Mouse (Mus musculus) heart, embryonic 15.5 days (tissue): ENCODE measurements around the gene Smad5. TPM values are rescaled to one million over a fixed set of nuclear protein-coding genes. Genes with fewer than 3 reads are reported as not detected.

Experiments
- ATAC-seq: fragments of 200-750 bp; cut with Nextera tagmentation; replicated peaks from 2 replicates; pipeline ENCODE4 v1.8.0; 2017; ENCODE audit warnings: low read depth, moderate TSS enrichment; ENCODE audit not compliant: insufficient number of reproducible peaks, insufficient read depth, low FRiP score
- H3K27ac ChIP-seq: fragments of 300-500 bp; sonication (generic); 2 replicates; pipeline ENCODE4 v1.5.1; 2015; ENCODE audit warnings: mild to moderate bottlenecking, inconsistent platforms
- H3K27me3 ChIP-seq: fragments of 300-500 bp; sonication (generic); 2 replicates; pipeline ENCODE4 v1.6.1; 2015; ENCODE audit warnings: inconsistent platforms
- H3K36me3 ChIP-seq: fragments of 300-500 bp; sonication (generic); 2 replicates; pipeline ENCODE4 v1.6.1; 2015; ENCODE audit warnings: mild to moderate bottlenecking, inconsistent platforms
- H3K4me1 ChIP-seq: fragments of 300-500 bp; sonication (generic); replicated peaks from 2 replicates; pipeline ENCODE4 v1.6.1; 2015; ENCODE audit warnings: inconsistent platforms
- H3K4me2 ChIP-seq: fragments of 300-500 bp; sonication (generic); 2 replicates; pipeline ENCODE4 v1.6.1; 2015; ENCODE audit warnings: inconsistent platforms, mild to moderate bottlenecking, moderate library complexity
- H3K4me3 ChIP-seq: fragments of 300-500 bp; sonication (generic); 2 replicates; pipeline ENCODE4 v1.5.1; 2015; ENCODE audit warnings: mild to moderate bottlenecking, inconsistent platforms
- H3K9ac ChIP-seq: fragments of 300-500 bp; sonication (generic); 2 replicates; pipeline ENCODE4 v1.6.1; 2015; ENCODE audit warnings: mild to moderate bottlenecking, inconsistent platforms
- H3K9me3 ChIP-seq: fragments of 300-500 bp; sonication (generic); replicated peaks from 2 replicates; pipeline ENCODE4 v1.6.1; 2016; ENCODE audit warnings: inconsistent platforms
- WGBS: fragments of 180-500 bp; shearing (Covaris S2); methylation state at CpG from one replicate; pipeline ENCODE4 v1.1.7; 2015; ENCODE audit warnings: mixed read lengths; 5-methylcytosine and 5-hydroxymethylcytosine counted together
- polyA plus RNA-seq: library from polyadenylated mRNA; unstranded; fragments of >200 nt; fragmentation: Nextera tagmentation; extraction: Ambion mirVana; gene quantifications from 2 replicates; pipeline ENCODE4 v1.2.1, GENCODE M21; 2015

The Smad5 gene
- polyA plus RNA-seq, 1 experiment from 2014 or later: 14.7 TPM

DNA sequence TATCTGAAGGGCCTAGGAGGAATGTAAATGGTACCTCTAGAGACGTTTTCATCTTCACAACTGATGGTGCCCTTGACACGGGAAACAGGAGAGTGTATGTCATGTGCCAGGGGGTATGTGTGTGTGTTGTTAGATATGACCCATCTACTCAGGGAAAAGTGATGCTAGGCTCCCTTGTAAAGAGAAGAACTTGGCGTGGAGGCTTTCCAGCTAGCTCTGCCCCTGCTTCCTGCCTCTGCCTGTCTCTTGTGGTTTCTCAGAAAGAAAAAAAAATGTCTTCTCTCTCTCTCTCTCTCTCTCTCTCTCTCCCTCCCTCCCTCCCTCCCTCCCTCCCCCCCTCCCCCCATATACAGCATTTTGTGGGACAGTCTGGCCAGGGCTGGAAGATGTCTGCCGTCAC is 20.9 kb upstream of the Smad5 start:
- no peak for ATAC-seq
- peak overlapping the region; percentile 31 for H3K4me2 ChIP-seq
- no peaks in the 10 kb centered on the region for H3K9me3 ChIP-seq
- 0 out of 2 replicates have a peak, but pooled peaks cover 4% of the 10 kb centered on the region for H3K27me3 ChIP-seq
- 62% methylated on average over 4 of the region's 4 CpGs for WGBS
- peaks cover 30% of the 10 kb centered on the region for H3K4me1 ChIP-seq
- no peak overlapping the region for H3K4me3 ChIP-seq
- H3K36me3 ChIP-seq: no peaks in the 10 kb centered on the region
- H3K27ac ChIP-seq: peak overlapping the region; percentile 43; the same call in 1 of the 2 replicates
- H3K9ac ChIP-seq: no peak overlapping the region

DNA sequence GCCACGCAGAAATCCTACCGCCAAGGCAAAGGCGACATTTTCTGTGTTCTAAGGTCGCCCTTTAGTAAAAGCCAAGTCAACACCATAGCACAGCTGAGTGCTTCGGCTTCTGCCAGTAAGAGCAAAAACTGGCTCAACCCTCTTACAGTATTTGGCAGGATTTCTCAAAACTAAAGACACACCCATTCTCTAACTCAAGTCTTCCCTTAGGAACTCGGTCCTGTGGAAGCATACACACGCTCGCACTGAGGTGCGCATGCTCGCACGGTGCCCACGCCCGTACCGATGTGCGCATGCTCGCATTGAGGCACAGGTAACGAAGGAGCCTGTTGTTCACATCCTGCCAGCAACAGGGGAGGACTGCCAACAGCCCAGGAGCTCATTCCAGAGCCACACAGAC is 20.5 kb upstream of the Smad5 start:
- peaks cover 29% of the 10 kb centered on the region for H3K4me1 ChIP-seq
- peak overlapping the region; percentile 31 for H3K4me2 ChIP-seq
- H3K4me3 ChIP-seq: no peak overlapping the region
- H3K9me3 ChIP-seq: no peaks in the 10 kb centered on the region
- ATAC-seq: no peak
- 69% methylated on average over 17 of the region's 17 CpGs for WGBS
- no peak overlapping the region for H3K9ac ChIP-seq
- peak overlapping the region; percentile 43; the same call in 1 of the 2 replicates for H3K27ac ChIP-seq
- no peaks in the 10 kb centered on the region for H3K36me3 ChIP-seq
- 0 out of 2 replicates have a peak, but pooled peaks cover 4% of the 10 kb centered on the region for H3K27me3 ChIP-seq

DNA sequence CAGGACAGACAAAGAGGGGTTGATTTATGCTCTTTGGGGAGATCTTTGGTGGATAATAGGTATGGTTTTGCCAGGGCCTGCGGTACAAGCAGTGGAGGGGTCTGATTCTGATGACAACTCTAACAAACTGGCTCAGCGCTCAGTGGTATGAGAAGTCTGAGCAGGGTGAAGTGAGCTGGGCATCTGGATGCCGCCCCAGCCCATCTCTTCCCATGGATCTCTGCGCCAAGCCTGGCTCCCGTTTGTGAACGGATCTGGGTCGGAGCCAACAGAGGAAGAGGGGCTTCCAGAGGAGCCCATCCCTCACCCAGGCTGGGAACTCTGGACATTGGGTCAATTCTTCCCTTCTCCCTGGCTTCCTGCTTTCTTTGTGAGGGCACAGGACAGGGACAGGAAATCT is 19.5 kb upstream of the Smad5 start:
- 83% methylated on average over 7 of the region's 7 CpGs for WGBS
- Histone ChIP-seq H3K4me2 (no peak overlapping the region), H3K27me3 (0 out of 2 replicates have a peak, but pooled peaks cover 4% of the 10 kb centered on the region), H3K9me3 (no peaks in the 10 kb centered on the region), H3K4me3 (no peak overlapping the region), H3K9ac (no peak overlapping the region), H3K4me1 (peaks cover 20% of the 10 kb centered on the region), H3K36me3 (no peaks in the 10 kb centered on the region), H3K27ac (no peak overlapping the region)
- ATAC-seq: no peak

DNA sequence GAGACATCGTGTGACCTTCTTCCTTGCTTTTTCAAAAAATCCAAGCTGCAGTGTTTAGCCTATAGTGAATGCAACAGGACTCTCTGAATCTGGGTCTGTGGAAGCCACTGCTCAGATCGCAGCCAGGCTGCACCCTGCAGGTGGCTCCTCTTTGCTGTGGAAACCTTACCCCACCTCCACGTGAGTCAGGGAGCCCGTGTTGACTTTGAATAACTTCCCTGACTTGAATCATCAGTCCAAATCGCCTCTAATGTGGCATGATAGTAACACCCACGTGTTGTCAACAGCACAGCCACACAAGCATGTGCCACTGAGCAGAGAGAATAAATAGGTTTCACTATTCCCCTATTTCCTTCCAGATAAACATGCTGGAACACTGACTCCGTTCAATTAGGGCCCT is 10.8 kb upstream of the Smad5 start:
- Histone ChIP-seq H3K9ac (no peak overlapping the region), H3K27ac (no peak overlapping the region), H3K9me3 (no peaks in the 10 kb centered on the region), H3K36me3 (no peaks in the 10 kb centered on the region), H3K4me3 (no peak overlapping the region), H3K4me1 (no peaks in the 10 kb centered on the region), H3K4me2 (no peak overlapping the region), H3K27me3 (no peaks in the 10 kb centered on the region)
- ATAC-seq: no peak
- 45% methylated on average over 7 of the region's 7 CpGs for WGBS

DNA sequence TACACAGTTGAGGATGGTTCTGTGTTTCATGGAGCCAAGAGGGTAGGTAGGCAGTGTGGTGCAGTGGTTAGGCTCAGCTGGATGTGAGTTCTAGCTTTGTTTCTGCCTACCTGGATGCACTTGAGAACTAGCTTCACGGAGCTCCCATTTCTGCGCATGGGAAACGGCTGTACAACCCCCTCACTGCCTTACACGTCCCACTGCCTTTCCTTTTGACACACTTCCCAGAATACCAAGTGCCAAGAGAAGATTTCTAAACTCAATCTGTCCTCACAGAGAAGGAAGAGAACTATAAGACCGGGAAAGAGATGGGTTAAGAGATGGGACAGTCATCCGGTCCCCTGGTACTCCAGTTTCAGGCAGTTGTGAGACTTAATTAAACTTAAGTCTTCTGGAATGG is 10.2 kb upstream of the Smad5 start:
- no peaks in the 10 kb centered on the region for H3K27me3 ChIP-seq
- 87% methylated on average over 6 of the region's 6 CpGs for WGBS

DNA sequence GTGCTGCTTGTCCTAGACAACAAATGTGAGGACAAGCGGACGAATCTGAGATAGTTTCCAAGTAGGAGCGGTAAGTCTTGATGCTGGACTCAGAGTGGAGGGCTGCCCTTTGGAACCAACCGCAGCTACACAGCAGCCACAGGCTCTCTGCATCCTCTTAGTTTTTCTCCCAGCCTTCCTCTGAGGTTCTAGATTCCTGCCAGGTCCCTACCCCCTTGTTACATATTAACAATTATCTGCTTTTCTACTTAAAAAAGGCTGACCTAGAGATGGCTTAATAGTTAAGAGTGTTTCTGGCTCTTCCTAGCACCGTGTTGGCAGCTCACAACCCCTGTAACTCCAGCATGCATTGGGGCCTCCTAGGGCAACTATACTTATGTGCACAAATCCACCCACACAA is 7.1 kb upstream of the Smad5 start:
- no peak overlapping the region for H3K4me3 ChIP-seq
- H3K27ac ChIP-seq: no peak overlapping the region
- no peaks in the 10 kb centered on the region for H3K36me3 ChIP-seq
- WGBS: 82% methylated on average over 5 of the region's 5 CpGs
- peaks cover 10% of the 10 kb centered on the region for H3K4me1 ChIP-seq
- no peak overlapping the region for H3K9ac ChIP-seq
- H3K4me2 ChIP-seq: no peak overlapping the region
- no peaks in the 10 kb centered on the region for H3K27me3 ChIP-seq
- ATAC-seq: no peak
- H3K9me3 ChIP-seq: no peaks in the 10 kb centered on the region

More for the DNA sequence above, 10.2 kb upstream of the Smad5 start:
- no peaks in the 10 kb centered on the region for H3K9me3 ChIP-seq
- H3K36me3 ChIP-seq: no peaks in the 10 kb centered on the region
- H3K9ac ChIP-seq: no peak overlapping the region
- ATAC-seq: no peak
- H3K4me2 ChIP-seq: no peak overlapping the region
- no peak overlapping the region for H3K4me3 ChIP-seq
- H3K27ac ChIP-seq: no peak overlapping the region
- no peaks in the 10 kb centered on the region; the same call in 1 of the 2 replicates for H3K4me1 ChIP-seq

DNA sequence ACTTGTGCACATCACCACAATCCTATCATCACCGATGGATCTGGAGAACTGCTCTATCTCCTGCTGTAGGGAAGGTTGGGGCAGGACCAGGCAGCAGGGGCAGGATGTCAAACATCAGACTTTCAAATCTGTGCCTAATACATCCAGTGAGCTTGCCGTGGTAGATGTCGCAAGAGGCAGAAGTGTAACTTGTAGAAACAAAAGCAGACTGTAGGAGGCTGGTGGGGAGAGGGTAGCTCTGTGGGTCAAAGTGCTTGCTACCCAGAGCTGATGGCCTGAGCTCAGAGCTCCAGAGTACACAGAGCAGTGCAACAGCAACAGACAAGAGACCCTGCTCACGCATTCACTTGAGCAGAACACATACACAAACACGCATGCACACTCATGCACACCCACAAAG is 6.1 kb upstream of the Smad5 start:
- Histone ChIP-seq H3K27ac (no peak overlapping the region), H3K9me3 (no peaks in the 10 kb centered on the region), H3K36me3 (no peaks in the 10 kb centered on the region), H3K27me3 (no peaks in the 10 kb centered on the region), H3K9ac (no peak overlapping the region), H3K4me3 (no peak overlapping the region), H3K4me2 (no peak overlapping the region), H3K4me1 (peaks cover 13% of the 10 kb centered on the region)
- WGBS: 76% methylated on average over 5 of the region's 5 CpGs
- ATAC-seq: no peak

DNA sequence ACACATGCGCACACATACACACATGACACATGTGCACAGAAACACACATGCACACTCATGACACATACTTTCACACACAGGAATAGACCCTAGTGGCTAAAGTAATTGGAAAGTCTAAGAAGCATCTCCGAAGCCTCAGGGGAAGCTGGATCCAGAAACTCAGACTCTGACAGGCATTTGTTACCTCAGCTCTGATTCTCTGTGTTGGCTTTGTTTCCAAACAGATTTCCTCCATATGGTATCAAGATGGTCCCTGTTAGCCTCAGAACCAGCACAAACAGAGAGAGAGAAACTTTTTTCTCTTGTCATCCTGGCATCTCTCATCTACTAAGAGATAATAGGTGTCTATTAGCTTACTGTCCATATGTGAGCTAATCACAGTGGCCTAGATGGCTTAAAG is 5.6 kb upstream of the Smad5 start:
- WGBS: 88% methylated on average over 2 of the region's 2 CpGs
- H3K9me3 ChIP-seq: no peaks in the 10 kb centered on the region
- no peak overlapping the region for H3K4me2 ChIP-seq
- H3K4me3 ChIP-seq: no peak overlapping the region
- peaks cover 16% of the 10 kb centered on the region for H3K4me1 ChIP-seq
- H3K9ac ChIP-seq: no peak overlapping the region
- H3K27me3 ChIP-seq: no peaks in the 10 kb centered on the region
- H3K27ac ChIP-seq: no peak overlapping the region
- no peaks in the 10 kb centered on the region for H3K36me3 ChIP-seq
- no peak for ATAC-seq

DNA sequence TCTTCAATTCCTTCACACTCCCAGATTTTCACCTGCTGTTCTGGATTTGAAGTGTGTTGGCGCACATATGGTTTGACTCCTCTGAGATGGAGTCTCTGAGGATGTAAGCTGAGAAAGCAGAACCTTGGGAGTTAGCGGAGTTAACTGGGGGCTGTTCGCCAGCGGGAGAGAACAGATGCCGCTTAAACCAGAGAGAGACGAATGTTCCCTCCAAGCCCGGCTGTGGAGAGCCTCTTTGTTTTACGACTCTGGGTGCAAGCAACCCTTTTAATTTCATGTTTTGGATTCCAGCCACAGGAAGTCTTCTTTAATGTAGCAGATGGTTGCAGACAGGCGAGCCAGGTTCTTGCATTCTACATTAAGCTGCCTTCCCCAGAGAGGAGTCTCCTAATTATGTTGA is 4.4 kb upstream of the Smad5 start:
- Histone ChIP-seq H3K9me3 (no peaks in the 10 kb centered on the region), H3K4me2 (peak overlapping the region; percentile 31), H3K36me3 (no peaks in the 10 kb centered on the region), H3K4me3 (no peak overlapping the region), H3K27me3 (no peaks in the 10 kb centered on the region), H3K9ac (no peak overlapping the region), H3K4me1 (peaks cover 19% of the 10 kb centered on the region), H3K27ac (peak overlapping the region; percentile 45)
- WGBS: 25% methylated on average over 9 of the region's 9 CpGs
- ATAC-seq: no peak

DNA sequence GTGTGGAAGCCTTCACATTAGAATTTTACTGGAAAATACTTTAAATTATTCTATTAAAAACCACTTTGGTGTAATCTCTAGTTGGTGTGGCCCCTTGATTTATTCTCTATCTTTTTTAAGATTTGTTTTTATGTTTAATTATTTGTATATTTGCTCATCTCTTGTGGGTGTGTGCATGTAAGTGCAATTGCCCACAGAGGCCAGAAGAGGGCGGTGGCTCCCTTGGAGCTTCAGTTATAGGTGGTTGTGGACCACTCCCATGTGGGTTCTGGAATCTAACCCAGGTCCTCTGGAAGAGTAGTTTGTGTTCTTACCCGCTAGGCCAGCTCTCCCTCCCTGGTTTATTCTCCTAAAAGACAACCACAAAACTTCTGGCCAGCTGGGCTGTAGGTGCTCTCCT is 3.4 kb upstream of the Smad5 start:
- Histone ChIP-seq H3K36me3 (no peaks in the 10 kb centered on the region), H3K9me3 (no peaks in the 10 kb centered on the region), H3K4me1 (peaks cover 23% of the 10 kb centered on the region), H3K4me3 (no peak overlapping the region), H3K27me3 (no peaks in the 10 kb centered on the region), H3K4me2 (no peak overlapping the region), H3K9ac (no peak overlapping the region), H3K27ac (no peak overlapping the region)
- no peak for ATAC-seq
- WGBS: 90% methylated on average over 2 of the region's 2 CpGs

DNA sequence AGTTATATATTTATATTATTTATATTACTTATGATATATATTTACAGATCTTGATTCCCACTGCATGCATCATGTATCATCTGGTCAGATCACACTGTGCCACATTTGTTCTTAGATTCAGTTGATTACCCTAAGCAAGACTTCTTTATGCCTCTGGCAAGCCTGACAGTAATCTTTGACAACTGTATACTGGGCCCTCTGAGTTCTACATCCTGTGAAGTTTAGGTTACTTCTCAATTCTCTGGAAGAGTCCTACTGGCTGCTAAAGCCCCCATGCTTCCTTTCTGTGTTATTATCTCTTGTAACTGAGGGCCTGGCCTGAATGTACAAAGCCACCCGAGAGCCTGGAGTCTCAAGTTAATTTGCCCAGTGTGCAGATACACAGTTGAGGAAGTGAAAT is 1.8 kb upstream of the Smad5 start:
- Histone ChIP-seq H3K9me3 (no peaks in the 10 kb centered on the region), H3K36me3 (peaks cover 1% of the 10 kb centered on the region; the same call in 1 of the 2 replicates), H3K4me3 (no peak overlapping the region), H3K4me1 (peaks cover 39% of the 10 kb centered on the region), H3K27ac (no peak overlapping the region), H3K9ac (no peak overlapping the region), H3K27me3 (no peaks in the 10 kb centered on the region), H3K4me2 (no peak overlapping the region)
- WGBS: 64% methylated on average over 1 of the region's 1 CpGs
- no peak for ATAC-seq

DNA sequence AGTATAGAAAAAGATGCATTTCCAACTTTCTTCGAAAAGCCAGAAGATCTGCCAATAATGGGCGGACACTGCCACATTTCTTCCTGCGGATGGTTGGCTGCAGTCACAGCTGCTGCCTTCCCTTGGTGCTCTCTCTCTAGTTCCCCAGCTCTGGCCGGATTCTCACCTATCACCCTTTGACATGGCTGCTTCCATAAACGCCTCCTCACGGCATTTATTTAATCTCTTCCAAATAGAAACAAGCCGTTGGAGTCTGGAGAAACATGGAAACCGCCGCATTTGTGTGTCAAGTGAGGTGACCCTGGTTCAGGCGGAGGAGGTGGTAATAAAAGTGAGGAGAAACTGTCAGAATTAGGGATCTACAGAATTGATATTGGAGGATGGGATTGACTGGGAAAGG is 886 bp upstream of the Smad5 start:
- 60% methylated on average over 10 of the region's 10 CpGs for WGBS
- no peak overlapping the region for H3K4me2 ChIP-seq
- no peak overlapping the region for H3K27ac ChIP-seq
- H3K27me3 ChIP-seq: no peaks in the 10 kb centered on the region
- no peak overlapping the region for H3K9ac ChIP-seq
- ATAC-seq: no peak
- H3K4me3 ChIP-seq: no peak overlapping the region
- peaks cover 9% of the 10 kb centered on the region for H3K36me3 ChIP-seq
- H3K4me1 ChIP-seq: peaks cover 46% of the 10 kb centered on the region
- H3K9me3 ChIP-seq: no peaks in the 10 kb centered on the region
